Mouse (Mus musculus) midbrain, embryonic 13.5 days (tissue): ENCODE measurements at regions not wholly inside any gene's neighbourhood (a gene's known extent, or its start where the extent isn't known, plus 50 kb on each side); places are given as distances from the start of the nearest gene placed in this dataset.
A peak's percentile ranks its signal among the peaks of the same experiment; 100 is the strongest.

ENCODE experiments used
- ATAC-seq: fragments of 200-750 bp; cut with Nextera tagmentation; 2 replicates; pipeline ENCODE4 v1.8.0; 2017; ENCODE audit warnings: mild to moderate bottlenecking, moderate TSS enrichment, moderate library complexity
- H3K27ac ChIP-seq: fragments of 300-500 bp; sonication (generic); 2 replicates; pipeline ENCODE4 v1.5.1; 2015; ENCODE audit warnings: inconsistent platforms, mild to moderate bottlenecking, moderate library complexity
- H3K27me3 ChIP-seq: fragments of 300-500 bp; sonication (generic); 2 replicates; pipeline ENCODE4 v1.6.1; 2015; ENCODE audit warnings: mild to moderate bottlenecking, inconsistent platforms
- H3K36me3 ChIP-seq: fragments of 300-500 bp; sonication (generic); 2 replicates; pipeline ENCODE4 v1.6.1; 2015; ENCODE audit warnings: mild to moderate bottlenecking, inconsistent platforms
- H3K4me1 ChIP-seq: fragments of 300-500 bp; sonication (generic); replicated peaks from 2 replicates; pipeline ENCODE4 v1.6.1; 2015; ENCODE audit warnings: inconsistent platforms
- H3K4me2 ChIP-seq: fragments of 300-500 bp; sonication (generic); replicated peaks from 2 replicates; pipeline ENCODE4 v1.6.1; 2015; ENCODE audit warnings: moderate library complexity, mild to moderate bottlenecking, inconsistent platforms
- H3K4me3 ChIP-seq: fragments of 300-500 bp; sonication (generic); replicated peaks from 2 replicates; pipeline ENCODE4 v1.5.1; 2015; ENCODE audit warnings: mild to moderate bottlenecking, inconsistent platforms
- H3K9ac ChIP-seq: fragments of 300-500 bp; sonication (generic); replicated peaks from 2 replicates; pipeline ENCODE4 v1.6.1; 2015; ENCODE audit warnings: mild to moderate bottlenecking, inconsistent platforms
- H3K9me3 ChIP-seq: fragments of 300-500 bp; sonication (generic); 2 replicates; pipeline ENCODE4 v1.6.1; 2016; ENCODE audit warnings: mild to moderate bottlenecking, inconsistent platforms
- WGBS: fragments of 180-500 bp; shearing (Covaris S2); methylation state at CpG from one replicate; pipeline ENCODE4 v1.1.7; 2015; 5-methylcytosine and 5-hydroxymethylcytosine counted together

GRCm38 (mm10) chr15:36399355-36400012 is 608.1 kb downstream of the Zfp706 start:
- peak; percentile 41; the same call in 1 of the 2 replicates for ATAC-seq
- H3K9me3 ChIP-seq: no peaks in the 10 kb centered on the region
- no peak overlapping the region for H3K4me3 ChIP-seq
- no peak overlapping the region for H3K27ac ChIP-seq
- H3K9ac ChIP-seq: no peak overlapping the region
- H3K4me1 ChIP-seq: peaks cover 19% of the 10 kb centered on the region
- no peaks in the 10 kb centered on the region for H3K27me3 ChIP-seq
- no peaks in the 10 kb centered on the region for H3K36me3 ChIP-seq
- WGBS: 66% methylated on average over 7 of the region's 7 CpGs
- H3K4me2 ChIP-seq: no peak overlapping the region

- Histone ChIP-seq H3K27ac (no peak overlapping the region), H3K27me3 (no peaks in the 10 kb centered on the region), H3K4me3 (no peak overlapping the region), H3K4me1 (peaks cover 19% of the 10 kb centered on the region), H3K36me3 (no peaks in the 10 kb centered on the region), H3K9me3 (no peaks in the 10 kb centered on the region), H3K9ac (no peak overlapping the region), H3K4me2 (no peak overlapping the region)
- 73% methylated on average over 9 of the region's 9 CpGs for WGBS
- ATAC-seq: peak; percentile 50; the same call in 1 of the 2 replicates
Observed at GRCm38 (mm10) chr15:36398099-36398982, 609.2 kb downstream of the Zfp706 start.

GRCm38 (mm10) chr15:36396791-36397190 is 610.8 kb downstream of the Zfp706 start:
- WGBS: 85% methylated on average over 6 of the region's 6 CpGs
- H3K9me3 ChIP-seq: no peaks in the 10 kb centered on the region
- H3K4me1 ChIP-seq: peaks cover 19% of the 10 kb centered on the region
- H3K4me2 ChIP-seq: no peak overlapping the region
- H3K27me3 ChIP-seq: no peaks in the 10 kb centered on the region
- no peak for ATAC-seq
- no peaks in the 10 kb centered on the region for H3K36me3 ChIP-seq
- no peak overlapping the region for H3K27ac ChIP-seq
- no peak overlapping the region for H3K9ac ChIP-seq
- H3K4me3 ChIP-seq: no peak overlapping the region

GRCm38 (mm10) chr15:36396245-36396644 is 611.3 kb downstream of the Zfp706 start:
- H3K4me2 ChIP-seq: no peak overlapping the region
- no peaks in the 10 kb centered on the region for H3K27me3 ChIP-seq
- no peaks in the 10 kb centered on the region for H3K36me3 ChIP-seq
- H3K4me3 ChIP-seq: no peak overlapping the region
- H3K9me3 ChIP-seq: no peaks in the 10 kb centered on the region
- no peak overlapping the region for H3K27ac ChIP-seq
- no peak for ATAC-seq
- peaks cover 19% of the 10 kb centered on the region for H3K4me1 ChIP-seq
- H3K9ac ChIP-seq: no peak overlapping the region
- 74% methylated on average over 2 of the region's 2 CpGs for WGBS

GRCm38 (mm10) chr15:36395672-36396050 is 611.9 kb downstream of the Zfp706 start:
- no peaks in the 10 kb centered on the region for H3K9me3 ChIP-seq
- H3K4me2 ChIP-seq: no peak overlapping the region
- ATAC-seq: no peak
- no peak overlapping the region for H3K9ac ChIP-seq
- no peaks in the 10 kb centered on the region for H3K27me3 ChIP-seq
- no peak overlapping the region for H3K27ac ChIP-seq
- H3K4me1 ChIP-seq: peaks cover 18% of the 10 kb centered on the region
- no peaks in the 10 kb centered on the region for H3K36me3 ChIP-seq
- no peak overlapping the region for H3K4me3 ChIP-seq
- WGBS: 88% methylated on average over 4 of the region's 4 CpGs

GRCm38 (mm10) chr15:36394914-36395671 is 612.5 kb downstream of the Zfp706 start:
- Histone ChIP-seq H3K4me2 (no peak overlapping the region), H3K4me1 (peaks cover 12% of the 10 kb centered on the region), H3K4me3 (no peak overlapping the region), H3K9ac (no peak overlapping the region), H3K27ac (no peak overlapping the region), H3K27me3 (no peaks in the 10 kb centered on the region), H3K36me3 (no peaks in the 10 kb centered on the region), H3K9me3 (no peaks in the 10 kb centered on the region)
- 83% methylated on average over 8 of the region's 8 CpGs for WGBS
- ATAC-seq: no peak

- no peak overlapping the region for H3K9ac ChIP-seq
- no peaks in the 10 kb centered on the region for H3K4me1 ChIP-seq
- no peak overlapping the region for H3K4me2 ChIP-seq
- no peak for ATAC-seq
- no peaks in the 10 kb centered on the region for H3K9me3 ChIP-seq
- no peaks in the 10 kb centered on the region for H3K36me3 ChIP-seq
- H3K4me3 ChIP-seq: no peak overlapping the region
- 79% methylated on average over 4 of the region's 4 CpGs for WGBS
- no peak overlapping the region for H3K27ac ChIP-seq
- H3K27me3 ChIP-seq: no peaks in the 10 kb centered on the region
Observed at GRCm38 (mm10) chr15:36389775-36390174, 617.8 kb downstream of the Zfp706 start.

GRCm38 (mm10) chr15:36381228-36381671 is 626.3 kb downstream of the Zfp706 start:
- WGBS: 2% methylated on average over 8 of the region's 8 CpGs

GRCm38 (mm10) chr15:36380461-36381227 is 626.9 kb downstream of the Zfp706 start:
- Histone ChIP-seq H3K9me3 (no peaks in the 10 kb centered on the region), H3K9ac (no peak overlapping the region), H3K4me3 (peak overlapping the region; percentile 24), H3K27me3 (peaks cover 18% of the 10 kb centered on the region), H3K36me3 (no peaks in the 10 kb centered on the region), H3K27ac (no peak overlapping the region), H3K4me2 (peak overlapping the region; percentile 43), H3K4me1 (no peaks in the 10 kb centered on the region)
- WGBS: 9% methylated on average over 17 of the region's 17 CpGs
- ATAC-seq: 0 out of 2 replicates have a peak, but pooled peaks have one; percentile 45

More at GRCm38 (mm10) chr15:36381228-36381671, 626.3 kb downstream of the Zfp706 start:
- Histone ChIP-seq H3K4me3 (peak overlapping the region; percentile 24), H3K9me3 (no peaks in the 10 kb centered on the region), H3K4me1 (no peaks in the 10 kb centered on the region), H3K4me2 (peak overlapping the region; percentile 43), H3K27ac (no peak overlapping the region), H3K9ac (no peak overlapping the region), H3K27me3 (peaks cover 18% of the 10 kb centered on the region), H3K36me3 (no peaks in the 10 kb centered on the region)
- ATAC-seq: peak; percentile 50; the same call in 1 of the 2 replicates

- Histone ChIP-seq H3K4me1 (peaks cover 17% of the 10 kb centered on the region), H3K9me3 (no peaks in the 10 kb centered on the region), H3K27ac (no peak overlapping the region), H3K4me3 (no peak overlapping the region), H3K4me2 (no peak overlapping the region), H3K9ac (no peak overlapping the region), H3K36me3 (no peaks in the 10 kb centered on the region), H3K27me3 (peaks cover 26% of the 10 kb centered on the region)
- ATAC-seq: no peak
- whole genome bisulfite sequencing: 91% methylated on average over 4 of the region's 4 CpGs
Observed at GRCm38 (mm10) chr15:36378640-36379039, 628.9 kb downstream of the Zfp706 start.

- Histone ChIP-seq H3K36me3 (no peaks in the 10 kb centered on the region), H3K4me1 (peaks cover 20% of the 10 kb centered on the region), H3K4me2 (no peak overlapping the region), H3K9ac (no peak overlapping the region), H3K9me3 (no peaks in the 10 kb centered on the region), H3K27me3 (peaks cover 22% of the 10 kb centered on the region), H3K4me3 (no peak overlapping the region), H3K27ac (no peak overlapping the region)
- no peak for ATAC-seq
- WGBS: 67% methylated on average over 6 of the region's 6 CpGs
Observed at GRCm38 (mm10) chr15:36376551-36376950, 631.0 kb downstream of the Zfp706 start.
